Mouse (Mus musculus) heart, embryonic 13.5 days (tissue): ENCODE data around the gene Gm10234. TPM values are rescaled to one million over a fixed set of nuclear protein-coding genes. Genes with fewer than 3 reads are reported as not detected.

Experiments used
- ATAC-seq: fragments of 200-750 bp; cut with Nextera tagmentation; 2 replicates; pipeline ENCODE4 v1.8.0; 2017; ENCODE audit warnings: moderate TSS enrichment; ENCODE audit not compliant: insufficient number of reproducible peaks, low FRiP score, low TSS enrichment; ENCODE audit errors: extremely low read depth
- H3K27ac ChIP-seq: fragments of 300-500 bp; sonication (generic); replicated peaks from 2 replicates; pipeline ENCODE4 v1.5.1; 2015; ENCODE audit warnings: moderate library complexity, mild to moderate bottlenecking, inconsistent platforms
- H3K27me3 ChIP-seq: fragments of 300-500 bp; sonication (generic); replicated peaks from 2 replicates; pipeline ENCODE4 v1.6.1; 2015; ENCODE audit warnings: mild to moderate bottlenecking, inconsistent platforms
- H3K36me3 ChIP-seq: fragments of 300-500 bp; sonication (generic); 2 replicates; pipeline ENCODE4 v1.6.1; 2015; ENCODE audit warnings: mild to moderate bottlenecking, inconsistent platforms
- H3K4me1 ChIP-seq: fragments of 300-500 bp; sonication (generic); 2 replicates; pipeline ENCODE4 v1.6.1; 2015; ENCODE audit warnings: inconsistent platforms
- H3K4me2 ChIP-seq: fragments of 300-500 bp; sonication (generic); 2 replicates; pipeline ENCODE4 v1.6.1; 2015; ENCODE audit warnings: inconsistent platforms, mild to moderate bottlenecking, moderate library complexity
- H3K4me3 ChIP-seq: fragments of 300-500 bp; sonication (generic); 2 replicates; pipeline ENCODE4 v1.5.1; 2015; ENCODE audit warnings: moderate library complexity, mild to moderate bottlenecking, inconsistent platforms
- H3K9ac ChIP-seq: fragments of 300-500 bp; sonication (generic); 2 replicates; pipeline ENCODE4 v1.6.1; 2015; ENCODE audit warnings: inconsistent platforms, mild to moderate bottlenecking, moderate library complexity
- H3K9me3 ChIP-seq: fragments of 300-500 bp; sonication (generic); 2 replicates; pipeline ENCODE4 v1.6.1; 2016; ENCODE audit warnings: inconsistent platforms
- WGBS: fragments of 180-500 bp; shearing (Covaris S2); methylation state at CpG from one replicate; pipeline ENCODE4 v1.1.7; 2015; ENCODE audit warnings: mixed read lengths; 5-methylcytosine and 5-hydroxymethylcytosine counted together
- polyA plus RNA-seq: library from polyadenylated mRNA; unstranded; fragments of >200 nt; fragmentation: Nextera tagmentation; extraction: Ambion mirVana; gene quantifications from 2 replicates; pipeline ENCODE4 v1.2.1, GENCODE M21; 2015

Gene Gm10234
- polyA plus RNA-seq, 1 experiment from 2014 or later = not detected

DNA sequence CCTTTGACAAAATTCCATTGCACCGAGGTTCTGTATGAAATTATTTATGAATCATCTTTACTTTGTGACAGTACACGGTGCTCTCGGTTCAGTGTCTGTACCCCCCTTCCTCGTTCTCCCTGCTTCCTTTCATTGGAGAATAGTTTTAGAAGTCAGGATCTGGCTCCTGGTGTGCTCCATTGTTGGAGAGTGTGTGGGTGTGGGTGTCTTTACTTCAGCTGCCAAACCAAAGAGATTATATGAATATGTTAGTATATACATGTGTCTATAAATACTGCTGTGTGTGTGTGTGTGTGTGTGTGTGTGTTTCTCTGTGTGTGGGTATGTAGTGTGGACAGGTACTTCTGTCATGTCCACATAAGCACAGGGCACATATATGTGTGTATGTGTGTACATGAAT, 49.9 kb downstream of the Gm10234 start:
- no peak overlapping the region for H3K4me3 ChIP-seq
- H3K27ac ChIP-seq = no peak overlapping the region
- no peak for ATAC-seq
- no peaks in the 10 kb centered on the region for H3K27me3 ChIP-seq
- no peaks in the 10 kb centered on the region for H3K9me3 ChIP-seq
- 78% methylated on average over 4 of the region's 4 CpGs for WGBS
- no peaks in the 10 kb centered on the region for H3K36me3 ChIP-seq
- H3K4me1 ChIP-seq = no peaks in the 10 kb centered on the region
- H3K4me2 ChIP-seq = no peak overlapping the region
- H3K9ac ChIP-seq = no peak overlapping the region

Other genes starting within 250 kb of the Gm10234 start
- 1.2 TPM in 2 replicates for gene Kbtbd8, start 204.9 kb upstream of the Gm10234 start, polyA plus RNA-seq